Mouse (Mus musculus) embryonic facial prominence, embryonic 14.5 days (tissue): Measurements from ENCODE around the gene Znrf3. TPM values are rescaled to one million over a fixed set of nuclear protein-coding genes. Genes with fewer than 3 reads are reported as not detected.

Experiments
- ATAC-seq: fragments of 200-750 bp; cut with Nextera tagmentation; 2 replicates; pipeline ENCODE4 v1.8.0; 2017; ENCODE audit warnings: low read depth, moderate number of reproducible peaks, moderate TSS enrichment
- DNase-seq: peaks from one replicate; pipeline ENCODE4 v3.0.0-alpha.2; 2015; ENCODE audit warnings: low spot score
- H3K27ac ChIP-seq: fragments of 300-500 bp; sonication (generic); replicated peaks from 2 replicates; pipeline ENCODE4 v1.5.1; 2014; ENCODE audit warnings: low read depth, mild to moderate bottlenecking, low read length, moderate library complexity
- H3K27me3 ChIP-seq: fragments of 300-500 bp; sonication (generic); replicated peaks from 2 replicates; pipeline ENCODE4 v1.6.1; 2014; ENCODE audit warnings: low read length; ENCODE audit not compliant: control insufficient read depth, insufficient read depth
- H3K36me3 ChIP-seq: fragments of 300-500 bp; sonication (generic); 2 replicates; pipeline ENCODE4 v1.6.1; 2014; ENCODE audit warnings: low read length, mixed read lengths; ENCODE audit not compliant: control insufficient read depth, insufficient read depth
- H3K4me1 ChIP-seq: fragments of 300-500 bp; sonication (generic); 2 replicates; pipeline ENCODE4 v1.6.1; 2014; ENCODE audit warnings: antibody characterized with exemption, low read length; ENCODE audit not compliant: control insufficient read depth, insufficient read depth
- H3K4me2 ChIP-seq: fragments of 300-500 bp; sonication (generic); 2 replicates; pipeline ENCODE4 v1.6.1; 2014; ENCODE audit warnings: low read depth, mild to moderate bottlenecking, low read length, moderate library complexity, mixed read lengths
- H3K4me3 ChIP-seq: fragments of 300-500 bp; sonication (generic); 2 replicates; pipeline ENCODE4 v1.5.1; 2014; ENCODE audit warnings: low read depth, mild to moderate bottlenecking, low read length
- H3K9ac ChIP-seq: fragments of 300-500 bp; sonication (generic); 2 replicates; pipeline ENCODE4 v1.6.1; 2014; ENCODE audit warnings: low read depth, mild to moderate bottlenecking, low read length, moderate library complexity, mixed read lengths
- H3K9me3 ChIP-seq: fragments of 300-500 bp; sonication (generic); 2 replicates; pipeline ENCODE4 v1.6.1; 2016; ENCODE audit warnings: low read length; ENCODE audit not compliant: control insufficient read depth
- WGBS: fragments of 180-500 bp; shearing (Covaris S2); extraction: QIAGEN DNeasy Blood & Tissue Kit; methylation state at CpG from one replicate; pipeline ENCODE4 v1.1.7; 2014; 5-methylcytosine and 5-hydroxymethylcytosine counted together
- polyA plus RNA-seq: library from polyadenylated mRNA; unstranded; fragments of >200 nt; fragmentation: Nextera tagmentation; extraction: Ambion mirVana; gene quantifications from 2 replicates; pipeline ENCODE4 v1.2.1, GENCODE M21; 2014

The Znrf3 gene
- polyA plus RNA-seq, 1 experiment from 2014 or later, result 9.2 TPM

- Histone ChIP-seq H3K4me3 (no peak overlapping the region), H3K27ac (no peak overlapping the region), H3K27me3 (no peaks in the 10 kb centered on the region), H3K4me1 (peaks cover 45% of the 10 kb centered on the region), H3K9ac (no peak overlapping the region), H3K4me2 (no peak overlapping the region), H3K36me3 (no peaks in the 10 kb centered on the region), H3K9me3 (no peaks in the 10 kb centered on the region)
- WGBS, result 96% methylated on average over 6 of the region's 6 CpGs
- ATAC-seq (no peak), DNase-seq (no peak)
Observed at GRCm38 (mm10) chr11:5258036-5258435, 186.6 kb downstream of the Znrf3 start.

GRCm38 (mm10) chr11:5257151-5257862 lies 187.3 kb downstream of the Znrf3 start:
- no peaks in the 10 kb centered on the region for H3K27me3 ChIP-seq
- no peak for ATAC-seq

GRCm38 (mm10) chr11:5255509-5256014 lies 189.1 kb downstream of the Znrf3 start:
- Histone ChIP-seq H3K27me3 (no peaks in the 10 kb centered on the region), H3K9me3 (no peaks in the 10 kb centered on the region), H3K27ac (peak overlapping the region; percentile 80), H3K4me2 (no peak overlapping the region), H3K9ac (no peak overlapping the region), H3K4me3 (no peak overlapping the region), H3K4me1 (peaks cover 64% of the 10 kb centered on the region), H3K36me3 (no peaks in the 10 kb centered on the region)
- ATAC-seq, result peak; percentile 45
- DNase-seq, result peak; percentile 85
- 30% methylated on average over 9 of the region's 9 CpGs for WGBS

More at GRCm38 (mm10) chr11:5257151-5257862, 187.3 kb downstream of the Znrf3 start:
- no peak overlapping the region for H3K4me2 ChIP-seq
- no peaks in the 10 kb centered on the region for H3K9me3 ChIP-seq
- no peak overlapping the region for H3K4me3 ChIP-seq
- H3K27ac ChIP-seq, result peak overlapping the region; percentile 80
- WGBS, result 74% methylated on average over 13 of the region's 13 CpGs
- H3K4me1 ChIP-seq, result peaks cover 52% of the 10 kb centered on the region
- H3K9ac ChIP-seq, result no peak overlapping the region
- no peak for DNase-seq
- H3K36me3 ChIP-seq, result no peaks in the 10 kb centered on the region

GRCm38 (mm10) chr11:5254016-5254415 lies 190.6 kb downstream of the Znrf3 start:
- peaks cover 59% of the 10 kb centered on the region for H3K4me1 ChIP-seq
- H3K9me3 ChIP-seq, result no peaks in the 10 kb centered on the region
- no peak overlapping the region for H3K4me3 ChIP-seq
- ATAC-seq (no peak), DNase-seq (no peak)
- H3K4me2 ChIP-seq, result no peak overlapping the region
- WGBS, result 73% methylated on average over 2 of the region's 2 CpGs
- H3K27me3 ChIP-seq, result no peaks in the 10 kb centered on the region
- no peaks in the 10 kb centered on the region for H3K36me3 ChIP-seq
- H3K9ac ChIP-seq, result no peak overlapping the region
- H3K27ac ChIP-seq, result no peak overlapping the region

DNA sequence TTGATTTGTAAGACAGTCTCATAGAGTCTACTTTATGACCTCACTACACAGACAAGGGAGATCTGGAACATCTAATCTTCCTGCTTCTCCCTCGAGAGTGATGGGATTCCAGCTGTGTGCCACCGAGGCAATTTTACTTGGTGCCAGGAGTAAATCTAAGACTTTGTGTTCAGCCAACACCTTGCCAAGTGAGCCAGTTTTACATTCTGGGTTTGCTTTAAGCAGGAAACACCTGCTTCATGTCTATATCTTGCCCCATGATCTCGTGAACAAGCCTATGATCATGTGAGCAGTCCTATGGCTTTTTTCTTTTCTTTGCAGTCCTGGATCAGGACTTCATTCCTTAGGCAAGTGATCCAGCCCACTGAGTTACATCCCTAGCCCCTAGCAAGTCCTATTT lies 191.1 kb downstream of the Znrf3 start:
- Histone ChIP-seq H3K27ac (no peak overlapping the region), H3K36me3 (no peaks in the 10 kb centered on the region), H3K9ac (no peak overlapping the region), H3K4me2 (no peak overlapping the region), H3K27me3 (no peaks in the 10 kb centered on the region), H3K9me3 (no peaks in the 10 kb centered on the region), H3K4me1 (peaks cover 59% of the 10 kb centered on the region), H3K4me3 (no peak overlapping the region)
- 57% methylated on average over 3 of the region's 3 CpGs for WGBS
- ATAC-seq, result no peak
- DNase-seq, result no peak

DNA sequence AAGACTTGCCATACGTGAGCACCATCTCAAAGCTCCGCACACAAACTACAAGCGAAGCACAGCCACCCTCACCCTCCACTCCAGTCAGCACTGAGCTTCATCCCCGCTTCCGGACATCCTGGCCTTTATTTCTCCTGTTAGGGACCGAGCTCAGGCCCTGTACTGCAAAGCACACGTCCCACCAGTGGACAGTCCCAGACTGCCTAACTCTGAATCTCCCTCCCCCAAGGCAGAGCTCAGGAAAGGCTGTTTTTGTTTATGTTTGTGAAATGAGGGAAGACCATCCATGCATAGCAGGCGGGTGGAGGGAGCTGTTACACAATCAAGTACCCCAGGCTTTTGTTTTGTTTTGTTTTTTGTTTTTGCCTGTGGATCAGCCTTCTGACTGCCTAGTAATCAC lies 191.9 kb downstream of the Znrf3 start:
- H3K4me3 ChIP-seq, result no peak overlapping the region
- H3K27me3 ChIP-seq, result no peaks in the 10 kb centered on the region
- WGBS, result 77% methylated on average over 8 of the region's 8 CpGs
- ATAC-seq (no peak), DNase-seq (no peak)
- H3K27ac ChIP-seq, result peak overlapping the region; percentile 18; the same call in 1 of the 2 replicates
- no peaks in the 10 kb centered on the region for H3K36me3 ChIP-seq
- H3K4me1 ChIP-seq, result peaks cover 59% of the 10 kb centered on the region
- H3K4me2 ChIP-seq, result no peak overlapping the region
- H3K9me3 ChIP-seq, result no peaks in the 10 kb centered on the region
- H3K9ac ChIP-seq, result no peak overlapping the region

DNA sequence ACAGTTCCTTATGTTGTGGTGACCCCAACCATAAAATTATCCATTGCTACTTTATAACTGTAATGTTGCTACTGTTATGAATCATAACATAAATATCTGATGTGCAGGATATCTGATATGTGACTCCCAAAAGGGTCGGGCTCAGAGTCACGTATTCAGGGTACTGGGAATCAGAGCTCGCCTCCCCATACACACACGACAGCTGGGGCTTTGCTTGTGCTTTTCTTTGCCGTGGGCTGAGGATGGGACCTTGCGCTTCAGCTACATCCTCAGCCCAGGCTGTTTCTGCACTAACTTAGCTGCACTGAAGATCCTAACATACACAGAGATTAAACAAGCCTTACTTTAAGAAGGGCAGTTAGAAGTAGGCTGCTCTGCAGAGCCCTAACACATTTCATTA lies 193.5 kb downstream of the Znrf3 start:
- Histone ChIP-seq H3K9ac (no peak overlapping the region), H3K27me3 (no peaks in the 10 kb centered on the region), H3K27ac (peak overlapping the region; percentile 67; the same call in 1 of the 2 replicates), H3K36me3 (no peaks in the 10 kb centered on the region), H3K9me3 (no peaks in the 10 kb centered on the region), H3K4me3 (no peak overlapping the region), H3K4me2 (no peak overlapping the region), H3K4me1 (peaks cover 52% of the 10 kb centered on the region)
- ATAC-seq (peak; percentile 24; the same call in 1 of the 2 replicates), DNase-seq (no peak)
- WGBS, result 28% methylated on average over 6 of the region's 6 CpGs

DNA sequence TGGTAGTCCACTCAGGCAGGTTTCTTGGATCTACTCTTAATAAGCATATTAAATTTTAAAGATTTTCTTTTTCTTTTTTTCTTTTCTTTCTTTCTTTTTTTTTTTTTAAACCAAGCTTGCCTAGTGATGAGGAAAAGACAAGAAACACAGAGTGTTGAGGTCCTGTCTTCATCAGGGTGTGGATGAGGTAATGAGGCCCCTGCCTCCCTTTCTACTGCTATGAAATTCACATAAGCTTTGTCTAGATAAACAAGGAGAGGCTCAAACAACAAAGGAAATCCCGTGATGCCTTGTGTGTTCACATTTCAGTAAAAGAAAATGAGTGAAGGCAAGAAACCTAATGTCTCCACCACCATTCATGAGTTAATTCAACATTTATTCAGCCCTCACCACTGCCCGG lies 196.4 kb downstream of the Znrf3 start:
- H3K9me3 ChIP-seq, result no peaks in the 10 kb centered on the region
- ATAC-seq (no peak), DNase-seq (no peak)
- no peaks in the 10 kb centered on the region for H3K27me3 ChIP-seq
- H3K27ac ChIP-seq, result no peak overlapping the region
- WGBS, result 51% methylated on average over 2 of the region's 2 CpGs
- H3K4me1 ChIP-seq, result peaks cover 47% of the 10 kb centered on the region
- no peak overlapping the region for H3K4me2 ChIP-seq
- no peak overlapping the region for H3K9ac ChIP-seq
- peaks cover 3% of the 10 kb centered on the region; the same call in 1 of the 2 replicates for H3K36me3 ChIP-seq
- H3K4me3 ChIP-seq, result no peak overlapping the region

DNA sequence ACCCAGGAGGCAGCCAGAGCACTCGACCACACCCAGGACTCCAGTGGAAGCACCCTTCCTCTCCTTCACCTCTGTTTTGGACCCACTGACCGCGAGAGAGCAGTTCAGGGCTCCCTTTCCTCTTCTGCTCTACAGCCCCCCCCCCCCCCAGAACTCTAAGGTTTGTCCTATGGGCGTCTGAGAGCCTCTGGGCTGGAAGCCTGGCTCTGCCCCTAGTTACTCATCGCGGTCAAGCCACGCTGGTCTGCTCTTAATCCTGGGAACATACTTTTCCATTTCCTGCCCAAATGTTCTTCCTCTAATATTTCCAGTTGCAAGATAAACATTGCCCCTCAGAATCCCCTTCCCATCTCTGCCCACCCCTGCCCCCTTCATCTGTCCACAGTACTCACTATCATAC lies 199.2 kb downstream of the Znrf3 start:
- no peak for ATAC-seq
- Histone ChIP-seq H3K9ac (no peak overlapping the region), H3K4me1 (peaks cover 30% of the 10 kb centered on the region), H3K36me3 (peaks cover 15% of the 10 kb centered on the region), H3K27ac (peak overlapping the region; percentile 88), H3K4me2 (peak overlapping the region; percentile 52), H3K27me3 (no peaks in the 10 kb centered on the region), H3K9me3 (no peaks in the 10 kb centered on the region), H3K4me3 (no peak overlapping the region)
- no peak for DNase-seq
- 61% methylated on average over 7 of the region's 7 CpGs for WGBS
